Mouse (Mus musculus) fibroblast of lung, adult 2 months (primary cell): ENCODE results near the gene Adamts13.

Experiments
- DNase-seq: peaks from one replicate; pipeline ENCODE4 v3.0.0-alpha.2; 2011; ENCODE audit warnings: low read depth

Adamts13 gene

GRCm38 (mm10) chr2:26973116-26973515, at the start of gene Adamts13:
TSS of gene Adamts13 (plus strand) at chr2:26973416.
- DNase-seq, result no peak

GRCm38 (mm10) chr2:26927745-26928476, 45.3 kb upstream of the Adamts13 start:
- no peak for DNase-seq

DNA sequence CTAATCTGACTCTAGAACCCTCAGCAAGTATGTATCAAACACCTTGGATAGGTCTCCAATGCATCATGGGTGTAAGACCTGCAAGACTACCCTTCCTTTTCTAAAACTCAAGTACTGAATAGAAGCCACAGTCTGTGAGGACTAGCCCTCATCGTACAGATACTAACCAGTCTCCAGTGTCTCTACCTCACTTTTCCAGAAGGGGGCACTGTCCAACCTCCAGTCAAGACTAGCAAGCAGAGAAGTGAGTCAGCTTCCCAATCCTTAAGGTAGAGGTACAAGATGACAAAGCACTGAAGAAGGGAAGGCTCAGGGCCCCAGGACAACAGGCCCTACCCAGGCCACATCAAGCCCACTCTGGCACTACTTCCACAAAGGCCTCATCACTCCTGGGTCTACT, 42.8 kb upstream of the Adamts13 start:
- no peak for DNase-seq

DNA sequence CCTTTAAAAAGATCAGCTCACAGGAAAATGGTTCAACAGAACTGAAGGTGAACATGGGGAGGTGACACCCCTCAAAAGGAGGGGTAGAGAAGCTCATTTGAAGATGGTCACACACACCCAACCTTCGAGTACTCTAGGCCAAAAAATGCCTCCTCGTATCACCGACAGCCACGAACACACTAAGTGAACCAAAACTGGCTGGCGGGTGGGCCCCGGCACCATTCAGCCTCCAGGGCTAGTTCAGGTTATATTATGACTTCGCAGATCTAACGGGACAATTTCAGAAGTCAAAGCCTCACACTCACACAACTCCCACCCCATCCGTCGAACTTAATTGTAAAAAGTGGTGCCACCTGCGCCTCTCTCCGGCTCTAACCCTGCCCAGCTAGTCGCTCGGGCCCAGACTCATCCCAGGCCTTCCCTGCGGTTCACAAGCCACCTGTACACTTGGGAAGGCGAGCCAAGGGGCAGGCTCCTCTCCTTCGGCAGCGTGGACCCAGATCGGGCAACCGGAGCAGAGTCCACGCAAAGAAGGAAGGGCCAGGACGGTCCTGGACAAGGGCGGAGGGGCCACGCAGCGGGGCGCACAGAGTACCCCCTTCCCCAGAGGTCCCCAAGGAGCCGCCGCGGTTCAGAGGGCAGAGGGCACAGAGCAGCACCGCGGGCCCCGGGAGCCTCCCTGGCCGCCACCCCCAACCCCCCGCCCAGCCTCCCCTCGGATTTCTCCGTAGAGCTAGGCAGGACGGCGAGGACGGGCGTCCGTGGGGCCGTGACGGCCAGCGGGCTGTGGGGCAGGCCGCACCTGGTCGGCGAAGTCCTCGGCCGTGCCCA, 40.5 kb upstream of the Adamts13 start:
- DNase-seq, result no peak

DNA sequence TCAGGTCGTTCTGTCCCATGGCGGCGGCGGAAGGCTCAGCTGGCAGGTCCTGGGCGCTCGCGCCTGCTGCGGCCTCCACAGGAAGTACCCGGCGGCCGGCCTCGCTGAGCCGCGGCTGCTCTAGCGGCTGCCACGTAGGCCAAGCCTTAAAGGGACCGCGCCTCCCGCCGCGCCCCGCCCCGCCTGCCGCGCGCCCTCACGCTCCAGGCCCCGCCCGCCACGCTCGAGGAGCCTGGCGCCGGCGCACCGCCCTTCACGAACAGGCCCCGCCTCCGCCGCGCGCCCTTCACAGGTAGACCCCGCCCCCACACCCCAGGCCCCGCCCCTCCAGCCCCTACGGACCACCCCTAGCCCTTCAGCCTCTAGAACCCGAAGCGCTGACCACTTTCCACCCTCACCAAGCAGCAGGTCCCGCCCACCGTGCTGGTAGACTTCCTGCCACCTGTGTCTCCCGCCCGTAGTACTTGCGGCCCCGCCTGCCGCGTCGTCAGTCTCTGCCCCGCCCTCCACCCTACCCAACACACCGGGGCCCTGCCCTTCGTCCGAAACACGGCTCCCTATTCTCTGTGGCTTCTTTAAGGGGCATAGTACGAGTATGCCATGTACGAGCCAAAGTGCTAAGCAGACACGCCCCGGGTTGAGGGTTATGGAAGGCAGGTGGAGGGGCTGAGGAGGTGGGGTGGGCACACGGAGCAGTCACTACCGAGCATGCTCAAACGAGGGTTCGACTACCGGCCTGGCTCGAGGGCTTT, 39.7 kb upstream of the Adamts13 start, which contains the start of the genes Surf4 and Stkld1:
TSS of gene Surf4 (minus strand) at position 625 of the 752 bp plus-strand sequence.
TSS of gene Stkld1 (plus strand) at position 744 of the 752 bp plus-strand sequence.
- peak; percentile 50 for DNase-seq

DNA sequence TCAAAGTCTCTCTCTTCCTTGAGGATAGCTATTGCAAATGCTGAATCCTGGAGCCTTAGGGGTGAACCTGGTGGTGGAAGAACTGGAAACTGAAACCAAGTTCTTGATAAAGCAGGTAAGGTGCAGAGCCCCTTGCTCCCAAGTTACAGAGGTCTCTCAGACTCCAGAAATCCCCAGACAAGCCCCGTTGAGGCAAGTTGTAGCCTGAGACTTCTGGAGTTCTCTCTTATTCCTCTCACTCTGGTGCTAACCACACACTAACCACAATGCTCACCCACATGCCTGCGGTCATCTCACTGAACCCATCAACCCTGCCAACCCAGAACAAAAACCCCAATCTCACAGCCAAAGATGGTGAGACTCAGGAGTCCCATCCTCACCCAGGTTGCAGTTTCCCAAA, 37.9 kb upstream of the Adamts13 start:
- DNase-seq, result no peak

GRCm38 (mm10) chr2:26936425-26936824, 36.8 kb upstream of the Adamts13 start:
- no peak for DNase-seq

DNA sequence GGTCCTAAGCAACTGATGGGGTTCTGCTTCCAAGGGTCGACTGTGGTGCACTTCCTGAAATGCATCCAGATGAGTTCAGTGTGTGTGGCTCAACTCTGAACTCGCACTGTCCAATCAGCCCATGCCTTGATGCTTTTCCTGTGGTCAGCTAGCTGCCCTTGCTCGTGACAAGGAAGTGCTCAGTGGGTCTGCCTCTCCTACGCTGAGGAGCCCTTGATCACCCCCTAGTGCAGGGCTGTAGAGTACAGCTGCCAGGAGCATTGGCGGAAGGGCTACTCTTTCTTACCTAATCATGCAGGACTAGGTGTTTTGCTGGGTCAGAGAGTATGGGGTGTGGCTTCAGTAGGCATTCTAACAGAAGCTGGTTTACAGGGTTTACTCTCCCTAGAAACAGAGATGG, 31.7 kb upstream of the Adamts13 start:
- no peak for DNase-seq

DNA sequence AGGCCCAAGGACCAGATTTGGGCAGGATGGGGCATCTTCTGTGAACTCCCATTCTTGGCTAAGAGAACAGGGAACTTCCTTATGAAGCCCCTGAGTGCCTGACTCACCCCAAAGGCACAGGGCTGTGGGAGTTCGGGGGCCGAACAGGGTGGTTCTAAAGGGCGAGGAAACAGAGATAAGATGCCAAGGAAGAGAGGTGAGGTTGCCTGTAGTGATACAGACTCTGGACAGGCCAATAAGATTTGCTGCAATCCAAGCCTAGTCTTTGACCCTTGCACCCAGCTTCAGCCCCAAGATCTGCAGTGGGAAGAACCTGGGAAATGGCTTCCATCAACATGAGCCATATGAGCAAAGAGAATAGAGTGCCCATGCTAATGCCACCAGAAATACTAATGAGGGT, 30.0 kb upstream of the Adamts13 start:
- DNase-seq, result no peak

- DNase-seq, result no peak
Measured at GRCm38 (mm10) chr2:26950411-26950810, 22.8 kb upstream of the Adamts13 start.

GRCm38 (mm10) chr2:26951346-26951905, 21.8 kb upstream of the Adamts13 start:
- no peak for DNase-seq

DNA sequence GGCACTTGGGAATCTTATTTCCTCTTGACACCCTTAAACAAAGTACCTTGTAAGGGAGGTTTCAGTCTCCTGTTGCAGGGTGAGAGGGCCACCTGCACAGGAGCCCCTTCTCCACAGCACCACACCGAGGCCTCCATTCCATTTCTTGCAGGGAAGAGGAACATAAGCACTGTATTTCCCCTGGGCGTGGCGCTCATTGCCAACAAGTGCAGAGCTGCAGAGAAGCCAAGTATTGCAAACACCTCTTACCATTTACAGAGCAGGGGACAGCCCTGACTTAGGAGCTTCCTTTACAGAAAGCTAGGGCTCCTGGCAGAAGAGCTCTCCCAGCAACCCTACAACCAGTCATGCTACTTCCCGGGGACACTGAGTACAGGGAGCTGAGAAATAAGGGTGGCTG, 21.0 kb upstream of the Adamts13 start:
- DNase-seq, result no peak

GRCm38 (mm10) chr2:26952866-26953265, 20.4 kb upstream of the Adamts13 start:
- DNase-seq, result no peak

DNA sequence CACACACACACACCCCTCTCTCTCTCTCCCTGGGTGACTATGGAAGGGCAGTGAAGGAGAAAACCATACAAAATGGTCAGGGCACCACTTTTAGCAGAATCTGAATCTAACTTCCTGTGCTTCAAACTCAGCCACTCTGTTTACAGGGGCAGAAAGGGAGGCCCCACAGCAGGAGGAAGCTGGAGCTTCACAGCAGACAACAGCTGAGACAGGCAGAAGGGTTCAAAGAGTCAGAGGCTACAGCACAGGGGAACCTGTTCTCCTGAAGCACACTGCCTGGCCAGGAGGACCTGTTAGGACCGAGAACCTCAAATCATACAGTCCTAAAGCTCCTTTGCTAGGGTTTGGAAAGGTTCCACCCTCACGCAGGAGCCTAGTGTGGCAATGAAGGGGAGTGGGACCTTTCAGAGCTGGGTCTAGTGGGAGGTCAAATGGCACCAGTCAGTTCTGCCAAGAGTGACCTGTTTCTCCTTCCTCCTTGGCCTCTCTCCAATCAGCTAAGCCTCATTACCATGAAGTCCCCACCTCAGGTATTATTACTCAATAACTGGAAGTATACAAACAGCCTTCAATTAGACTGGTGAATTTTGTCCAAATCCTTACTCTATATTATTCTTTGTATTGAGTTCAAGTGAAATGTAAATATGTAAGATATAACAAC, 18.4 kb upstream of the Adamts13 start:
- no peak for DNase-seq

GRCm38 (mm10) chr2:26956811-26957487, 16.3 kb upstream of the Adamts13 start:
- no peak for DNase-seq

DNA sequence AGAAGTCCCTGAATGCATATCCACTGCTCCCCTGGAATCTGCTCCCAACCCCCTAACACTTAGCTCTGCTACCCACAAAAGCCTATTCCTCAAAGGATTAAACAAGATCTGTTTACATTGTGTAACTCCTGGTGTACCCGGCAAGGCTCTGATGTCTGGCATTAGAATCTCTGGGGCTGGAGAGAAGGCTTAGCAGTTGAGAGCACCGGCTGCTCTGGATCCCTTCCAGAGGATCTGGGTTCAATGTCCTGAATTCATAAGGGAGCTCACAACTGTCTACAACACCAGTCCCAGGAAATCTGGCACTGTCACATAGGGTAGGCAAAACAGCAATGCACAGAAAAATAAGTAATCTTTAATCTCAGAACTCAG, 15.7 kb upstream of the Adamts13 start:
- no peak for DNase-seq

GRCm38 (mm10) chr2:26960756-26961155, 12.5 kb upstream of the Adamts13 start:
- no peak for DNase-seq

DNA sequence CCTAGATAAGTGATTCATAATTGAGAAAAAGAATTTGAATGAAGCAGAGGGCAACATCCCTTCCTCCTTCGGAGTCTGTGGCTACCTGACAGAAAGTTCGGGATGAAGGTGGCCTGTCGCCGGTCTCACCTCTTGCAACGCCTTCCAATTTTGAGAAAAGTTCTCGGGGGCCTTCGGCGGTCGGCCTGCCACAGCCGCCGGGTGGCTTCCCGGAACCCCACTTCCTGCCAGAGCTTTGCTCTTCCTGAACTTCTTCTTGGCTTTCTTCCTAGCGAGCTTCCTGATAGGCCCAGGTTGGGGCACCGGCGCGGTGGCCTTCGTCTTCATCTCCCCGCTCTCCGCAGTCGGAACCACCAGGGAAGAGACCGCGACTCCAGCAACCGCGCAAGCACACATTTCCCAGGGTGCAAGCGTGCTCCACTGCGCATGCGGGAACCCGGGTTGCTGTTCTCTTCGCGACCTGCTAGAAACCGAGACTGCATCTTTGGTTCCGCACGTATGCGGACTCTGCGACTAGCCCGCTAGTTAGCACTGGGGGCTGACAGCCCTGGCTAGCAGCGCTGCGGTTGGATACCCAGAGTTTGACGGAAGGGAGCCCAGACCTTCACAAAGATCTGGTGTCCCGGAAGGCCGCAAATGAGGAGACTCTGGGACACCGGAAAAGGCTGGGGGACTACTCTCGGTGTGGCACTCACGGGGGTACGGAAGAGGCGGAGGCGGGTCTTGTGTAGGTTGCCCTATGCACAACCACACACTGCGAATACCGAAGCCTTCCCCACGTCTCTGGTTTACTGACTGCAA, 9.1 kb upstream of the Adamts13 start, which contains the start of gene Rexo4:
TSS of gene Rexo4 (minus strand) at position 464 of the 801 bp plus-strand sequence.
- peak; percentile 78 for DNase-seq

DNA sequence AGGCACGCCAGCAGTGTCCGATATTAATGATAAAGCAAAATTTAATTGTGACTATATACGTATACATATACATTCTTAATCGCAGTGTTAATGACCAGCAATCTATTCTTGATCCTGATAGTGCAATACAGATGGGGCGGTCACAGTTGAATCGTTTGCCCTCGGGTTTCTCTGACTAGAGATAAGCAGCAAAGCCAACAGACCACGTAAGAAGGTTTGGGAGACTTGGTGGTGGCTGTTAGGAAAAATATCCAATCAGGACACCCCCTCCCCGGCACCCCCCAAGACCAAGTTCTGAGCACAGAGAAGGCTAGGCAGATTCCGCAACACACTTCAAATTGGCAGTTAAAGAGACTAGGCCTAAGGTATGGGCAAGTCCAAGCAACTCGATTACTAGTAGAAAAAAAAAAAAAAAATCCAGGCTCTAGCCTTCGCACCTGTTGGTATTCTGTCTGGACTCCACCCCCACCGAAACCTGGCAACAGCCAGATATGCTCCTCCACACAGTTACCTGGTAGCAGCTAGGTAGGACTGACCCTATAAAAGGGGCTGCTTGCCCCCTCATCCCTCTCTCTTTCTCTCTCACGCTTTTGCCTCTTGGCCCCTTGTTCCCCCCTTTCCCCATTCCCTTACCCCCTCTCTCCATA, 8.4 kb upstream of the Adamts13 start:
- DNase-seq, result no peak

GRCm38 (mm10) chr2:26967262-26967661, 6.0 kb upstream of the Adamts13 start:
- DNase-seq, result no peak
